Mouse (Mus musculus) kidney, embryonic 14.5 days (tissue): ENCODE data around the gene N4bp3. TPM values are rescaled to one million over a fixed set of nuclear protein-coding genes. Genes with fewer than 3 reads are reported as not detected.

Experiments used
- polyA plus RNA-seq: library from polyadenylated mRNA; unstranded; fragments of >200 nt; fragmentation: Nextera tagmentation; extraction: Ambion mirVana; gene quantifications from 2 replicates; pipeline ENCODE4 v1.2.1, GENCODE M21; 2014

Gene N4bp3
- polyA plus RNA-seq, 1 experiment from 2014 or later = 22.6 TPM

Other genes with a start within 250 kb of the N4bp3 start
- gene Phykpl, start 66.1 kb downstream of the N4bp3 start, polyA plus RNA-seq = 15.9 and 23.2 TPM in 2 replicates
- gene Hnrnpab, start 44.0 kb downstream of the N4bp3 start, polyA plus RNA-seq = 628 and 680 TPM in 2 replicates
- gene Nhp2, start 31.1 kb downstream of the N4bp3 start, polyA plus RNA-seq = 211 and 264 TPM in 2 replicates
- 38.9 and 48.7 TPM in 2 replicates for gene Rmnd5b, start 14.9 kb downstream of the N4bp3 start, polyA plus RNA-seq
- 2.4 and 3.8 TPM in 2 replicates for gene D930048N14Rik, start 112 bp upstream of the N4bp3 start, polyA plus RNA-seq
- 105 and 142 TPM in 2 replicates for gene 0610009B22Rik, start 38.0 kb upstream of the N4bp3 start, polyA plus RNA-seq
- 12.4 and 18.3 TPM in 2 replicates for gene Sec24a, start 112.8 kb upstream of the N4bp3 start, polyA plus RNA-seq
- 116 and 133 TPM in 2 replicates for gene Sar1b, start 112.8 kb upstream of the N4bp3 start, polyA plus RNA-seq
- 0.37 and 0.38 TPM in 2 replicates for gene Jade2, start 206.8 kb upstream of the N4bp3 start, polyA plus RNA-seq